Mouse (Mus musculus): ENCODE results near the gene Arfgap3.
A peak's percentile ranks its signal among the peaks of the same experiment; 100 is the strongest.
"Not testable (repeated sequence)": the region's sequence is repeated elsewhere in the genome, so short reads cannot be mapped to it uniquely, and the experiment has no call there.

Arfgap3 gene

DNA sequence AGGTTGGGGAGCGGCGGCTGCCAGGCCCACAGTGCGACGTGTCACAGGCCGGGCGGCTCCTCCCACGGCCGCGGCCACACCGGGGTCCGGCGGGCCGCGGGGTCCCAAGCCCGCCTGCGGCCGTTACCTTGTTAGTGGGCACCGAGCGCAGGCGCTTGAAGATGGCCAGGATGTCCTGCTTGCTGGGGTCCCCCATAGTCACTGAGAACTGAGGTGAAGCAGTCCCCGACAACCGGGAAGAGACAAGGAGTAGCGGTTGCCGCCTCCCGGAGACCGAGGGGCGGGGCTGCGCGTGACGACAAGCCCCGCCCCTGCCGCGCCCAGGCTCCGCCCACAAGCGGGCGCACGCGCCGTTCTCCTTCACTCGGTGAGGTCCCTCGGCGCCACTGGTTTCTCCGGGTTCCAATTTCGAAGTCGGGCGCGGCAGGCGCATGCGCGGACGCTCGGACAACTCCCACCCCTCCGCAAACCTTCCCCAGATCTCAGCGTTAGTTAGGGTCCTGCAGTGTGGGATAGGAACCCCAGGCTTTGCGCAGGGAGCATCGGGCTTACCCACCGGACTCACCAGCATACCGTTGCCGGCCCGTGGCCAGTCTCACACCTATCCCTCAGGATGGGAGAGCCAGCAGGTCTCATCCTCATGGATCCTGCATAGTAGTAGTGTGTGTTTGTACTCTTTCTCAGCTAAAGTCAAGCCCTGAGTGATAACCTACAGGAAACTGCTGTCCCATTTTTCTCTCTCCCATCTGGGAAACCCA is at the start of gene Arfgap3:
Gene Arfgap3, minus strand, starts transcription at position 294 of the 758 bp plus-strand sequence.
- DNase-seq (ENCODE audit: low spot score in 2 of 2), result peak; percentile 91 to 94

DNA sequence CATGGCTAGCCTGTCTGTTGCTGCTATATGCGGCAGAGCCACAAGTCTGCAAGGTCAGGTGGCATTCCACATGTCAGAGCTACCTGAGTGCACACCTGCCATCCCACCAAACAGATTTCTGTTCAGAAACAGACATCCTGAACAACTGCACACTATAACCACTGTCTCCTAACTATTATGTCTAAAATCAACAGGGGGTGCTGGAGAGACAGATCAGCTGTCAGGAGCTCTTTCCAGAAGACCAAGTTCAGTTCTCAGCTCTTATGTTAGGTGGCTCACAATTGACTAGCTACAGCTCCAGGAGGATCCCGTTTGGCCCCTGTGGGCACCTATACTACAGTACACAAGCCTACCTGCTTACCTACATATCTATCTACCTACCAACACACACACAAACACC is 42.7 kb upstream of the Arfgap3 start:
- DNase-seq (ENCODE audit: low spot score in 2 of 2), result no peak

DNA sequence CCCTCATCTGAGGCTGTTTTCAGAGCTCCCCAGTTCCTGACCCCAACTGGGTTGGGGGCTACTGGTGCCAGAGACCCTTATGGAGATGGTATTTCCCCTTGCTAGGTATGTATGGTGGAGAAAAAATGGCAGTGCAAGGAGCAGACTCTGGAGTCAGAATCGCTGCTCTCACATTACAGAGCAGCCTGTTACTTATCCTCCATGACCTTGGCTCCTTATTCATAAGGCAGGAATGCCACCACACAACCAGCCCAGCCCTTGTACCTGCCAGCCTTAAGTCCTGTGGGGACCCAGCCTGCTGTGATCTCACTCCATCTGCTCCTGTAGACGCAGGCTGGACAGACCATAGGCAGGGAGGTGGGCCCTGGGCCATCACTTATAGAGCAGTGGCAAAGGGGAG is 37.9 kb upstream of the Arfgap3 start:
- no peak for DNase-seq (ENCODE audit: low spot score in 2 of 2)

DNA sequence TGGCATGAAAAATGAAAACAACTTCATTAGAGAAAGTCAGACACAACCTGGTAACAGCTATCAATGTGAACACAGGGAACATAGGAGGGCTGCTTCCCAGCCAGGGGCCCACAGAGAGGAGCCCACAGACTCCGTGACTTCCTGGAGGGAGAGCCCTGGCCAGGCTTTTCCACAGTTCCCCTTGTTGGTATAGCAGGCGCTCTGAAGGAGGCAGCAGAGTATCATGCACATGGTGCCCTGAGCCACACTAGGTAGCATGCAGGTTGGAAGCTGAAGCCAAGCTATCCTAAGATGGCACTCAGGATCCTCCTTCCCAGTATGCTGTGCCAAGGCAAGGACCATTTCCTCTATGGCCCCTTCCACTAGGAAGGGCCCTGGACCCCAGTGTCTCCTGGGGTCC is 33.6 kb upstream of the Arfgap3 start:
- DNase-seq (ENCODE audit: low spot score in 2 of 2), result no peak

DNA sequence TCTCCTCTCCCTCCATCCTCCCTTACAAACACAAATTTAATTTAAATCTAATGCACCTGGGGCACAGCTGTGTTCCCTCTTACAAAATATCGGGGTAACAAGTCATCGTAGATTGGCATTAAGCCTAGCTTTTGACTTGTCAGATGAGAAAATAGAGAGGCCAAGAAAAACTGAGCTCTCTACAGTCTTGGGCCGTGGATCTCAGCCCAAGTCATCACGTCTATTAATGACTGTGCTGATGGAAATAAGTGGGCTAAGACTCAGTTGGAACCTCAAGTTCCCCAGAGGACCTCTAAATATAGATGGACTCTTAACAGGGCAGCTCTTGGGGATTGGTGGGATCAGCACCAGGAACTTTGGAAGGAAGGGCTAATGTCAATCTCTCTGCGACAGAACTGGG is 33.1 kb upstream of the Arfgap3 start:
- DNase-seq (ENCODE audit: low spot score in 2 of 2), result no peak

DNA sequence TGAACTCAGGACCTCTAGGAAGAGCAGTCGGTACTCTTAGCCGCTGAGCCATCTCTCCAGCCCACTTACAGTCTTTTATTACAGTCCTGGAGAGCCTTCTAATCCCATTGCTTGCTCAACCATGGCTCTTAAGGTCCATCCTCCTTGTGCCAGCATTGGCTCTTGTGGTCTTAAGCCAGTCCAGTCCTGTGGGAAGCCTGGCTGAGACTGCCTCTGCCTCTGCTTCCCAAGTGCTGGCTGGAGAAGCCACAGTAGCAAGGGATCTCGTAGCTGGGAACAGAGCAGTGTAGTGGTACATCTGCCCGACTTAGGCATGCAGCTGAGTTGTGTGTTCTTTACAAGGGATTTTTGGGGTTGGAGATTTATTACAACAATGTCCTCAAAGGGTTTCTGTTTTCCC is 32.4 kb upstream of the Arfgap3 start:
- no peak for DNase-seq (ENCODE audit: low spot score in 2 of 2)

DNA sequence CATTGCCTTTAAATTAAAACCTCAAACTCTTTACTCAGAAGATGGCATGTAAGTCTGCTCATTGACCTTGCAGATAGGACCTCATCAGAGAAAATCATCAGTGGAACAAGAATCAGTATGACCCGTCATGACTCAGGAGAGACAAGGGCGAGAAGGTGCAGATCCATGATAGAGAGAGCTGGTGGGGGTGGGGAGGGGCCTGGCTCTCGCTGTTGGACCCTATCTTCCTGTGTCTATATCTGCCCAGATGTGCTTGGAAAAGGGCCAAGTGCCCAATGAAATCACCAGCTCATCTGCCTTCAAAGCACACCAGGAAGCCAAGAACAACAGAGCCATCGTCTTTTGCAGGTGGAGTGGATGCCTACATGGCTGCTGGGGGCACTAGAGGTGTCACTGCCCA is 27.1 kb upstream of the Arfgap3 start:
- no peak for DNase-seq (ENCODE audit: low spot score in 2 of 2)

DNA sequence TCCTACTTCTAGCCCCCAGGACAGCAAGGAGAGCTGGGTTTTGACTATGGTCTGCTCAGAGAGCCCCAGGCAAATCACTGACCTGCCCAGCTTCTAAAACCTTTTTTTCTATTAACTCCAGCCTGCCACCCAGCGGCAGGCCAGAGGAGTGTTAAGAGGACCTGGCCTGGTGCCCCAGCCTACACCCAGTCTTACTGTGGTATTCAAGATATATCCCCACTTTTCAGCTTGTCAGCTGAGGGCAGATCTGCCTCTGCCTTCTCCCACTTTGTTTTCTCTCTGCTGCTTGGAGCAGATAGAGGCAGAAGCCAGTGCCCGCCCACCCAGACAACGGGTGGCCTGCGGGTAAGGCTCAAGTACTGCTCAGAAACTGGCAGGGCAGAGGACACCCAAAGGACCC is 25.1 kb upstream of the Arfgap3 start:
- DNase-seq (ENCODE audit: low spot score in 2 of 2), result peak; percentile 68 to 75

DNA sequence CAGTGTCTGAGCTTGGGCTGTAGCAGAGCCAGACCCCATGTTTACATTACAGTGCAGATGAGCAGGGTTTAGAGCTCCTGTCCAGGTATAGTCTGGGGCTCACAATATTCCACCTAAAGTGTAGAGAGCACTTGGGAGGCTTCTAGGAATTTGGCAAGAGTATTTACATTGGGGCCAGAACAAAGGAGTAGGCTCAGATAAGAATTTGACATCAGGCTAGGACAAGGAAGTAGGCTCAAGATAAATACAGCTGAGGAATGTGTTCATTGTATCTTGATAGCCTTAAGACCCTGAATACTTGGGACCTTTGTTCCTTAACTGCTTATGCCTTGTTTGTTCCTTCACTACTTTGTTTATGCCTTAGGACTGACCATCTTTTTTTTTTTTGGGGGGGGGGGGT is 24.0 kb upstream of the Arfgap3 start:
- no peak for DNase-seq (ENCODE audit: low spot score in 2 of 2)

DNA sequence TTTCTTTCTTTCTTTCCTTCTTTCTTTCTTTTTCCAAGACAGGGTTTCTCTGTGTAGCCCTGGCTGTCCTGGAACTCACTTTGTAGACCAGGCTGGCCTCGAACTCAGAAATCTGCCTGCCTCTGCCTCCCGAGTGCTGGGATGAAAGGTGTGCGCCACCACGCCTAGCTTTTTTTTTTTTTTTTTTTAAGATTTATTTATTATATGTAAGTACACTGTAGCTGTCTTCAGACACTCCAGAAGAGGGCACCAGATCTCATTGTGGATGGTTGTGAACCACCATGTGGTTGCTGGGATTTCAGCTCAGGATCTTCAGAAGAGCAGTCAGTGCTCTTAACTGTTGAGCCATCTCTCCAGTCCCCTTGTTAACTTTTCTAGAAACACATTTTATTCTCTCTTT is 18.7 kb upstream of the Arfgap3 start:
- not testable (repeated sequence) for DNase-seq (ENCODE audit: low spot score in 2 of 2)

DNA sequence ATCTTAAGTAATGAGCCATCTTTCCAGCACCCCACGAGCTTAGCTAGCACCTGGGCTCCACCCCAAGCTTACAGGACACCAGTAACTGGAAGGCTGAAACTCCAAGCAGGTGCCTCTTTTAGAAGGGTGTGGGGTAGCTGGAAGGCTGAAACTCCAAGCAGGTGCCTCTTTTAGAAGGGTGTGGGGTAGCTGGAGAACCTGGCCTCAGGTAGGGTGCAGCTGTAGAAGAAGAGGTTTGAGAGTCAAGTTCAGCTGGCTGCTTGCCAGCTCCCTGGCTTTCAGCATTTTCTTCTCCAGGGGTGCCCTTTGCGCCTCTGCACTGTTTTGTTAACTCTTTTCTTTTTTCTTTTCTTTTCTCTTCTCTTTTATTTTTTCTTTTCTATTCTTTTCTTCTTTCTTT is 18.2 kb upstream of the Arfgap3 start:
- DNase-seq (ENCODE audit: low spot score in 2 of 2), result no peak

DNA sequence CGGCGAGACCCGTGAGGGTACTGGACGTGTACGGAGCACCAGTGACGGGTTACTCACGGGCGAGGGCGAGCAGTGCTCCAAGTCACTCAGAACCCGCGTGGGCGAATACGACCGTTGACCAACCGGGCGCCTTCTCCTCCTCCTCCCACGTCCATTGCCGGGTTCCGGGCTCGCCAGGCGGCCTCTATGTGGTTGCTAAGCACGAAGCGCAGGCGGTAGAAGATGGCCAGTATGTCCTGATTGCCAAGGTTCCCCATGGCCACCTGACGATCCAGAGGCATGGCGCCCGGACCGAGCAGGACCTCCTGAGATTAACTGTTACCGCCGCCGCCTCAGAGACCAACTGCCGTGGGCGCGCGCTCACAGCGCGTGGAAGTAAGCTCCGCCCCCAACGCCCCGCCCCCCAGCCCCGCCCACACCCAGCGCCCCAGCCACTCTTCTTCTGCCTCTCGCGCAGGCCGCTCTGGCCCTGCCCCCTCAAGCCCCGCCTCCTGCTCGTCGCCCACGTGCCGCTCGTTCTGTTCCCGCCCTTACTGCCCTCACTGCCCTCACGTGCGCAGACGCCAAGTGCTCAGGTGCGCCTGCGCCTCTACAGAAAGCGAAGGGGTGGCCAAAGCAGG is 17.0 kb upstream of the Arfgap3 start:
- DNase-seq (ENCODE audit: low spot score in 2 of 2), result peak; percentile 50 to 66

DNA sequence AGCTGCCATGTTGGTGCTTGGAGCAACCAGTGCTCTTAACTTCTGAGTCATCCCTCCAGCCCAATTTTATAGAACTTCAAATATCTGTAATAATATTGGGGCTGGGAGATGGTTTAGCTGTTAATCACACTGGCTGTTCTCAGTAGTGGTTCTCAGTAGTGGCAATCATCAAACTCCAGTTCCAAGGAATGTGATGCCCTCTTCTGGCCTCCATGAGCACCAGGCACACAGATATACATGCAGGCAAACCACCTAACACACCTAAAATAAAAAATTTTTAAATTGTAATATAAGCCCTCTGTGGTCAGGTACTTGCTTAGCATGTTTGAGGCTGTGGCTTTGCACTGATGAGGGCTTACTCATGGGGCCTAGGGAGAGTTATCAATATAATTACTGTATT is 15.7 kb upstream of the Arfgap3 start:
- DNase-seq (ENCODE audit: low spot score in 2 of 2), result no peak

DNA sequence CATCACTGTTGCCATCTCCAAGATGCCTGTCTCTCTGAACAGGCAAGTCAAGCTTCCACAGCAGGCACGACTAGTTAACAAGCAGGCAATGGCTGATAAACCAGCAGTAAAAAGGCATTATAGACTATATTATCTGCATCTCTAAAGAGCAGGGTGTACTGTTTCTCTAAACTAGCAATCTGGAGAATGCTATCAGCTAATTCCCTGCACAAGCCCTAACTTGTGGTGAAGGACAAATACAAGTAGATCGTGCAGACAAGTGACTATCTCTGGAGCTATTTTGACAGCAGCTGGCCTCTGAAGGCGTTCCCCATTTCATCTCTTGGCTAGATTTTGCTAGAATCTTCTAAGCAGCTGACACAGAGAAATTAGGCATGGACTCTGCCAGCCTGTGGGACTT is 14.1 kb upstream of the Arfgap3 start:
- no peak for DNase-seq (ENCODE audit: low spot score in 2 of 2)

DNA sequence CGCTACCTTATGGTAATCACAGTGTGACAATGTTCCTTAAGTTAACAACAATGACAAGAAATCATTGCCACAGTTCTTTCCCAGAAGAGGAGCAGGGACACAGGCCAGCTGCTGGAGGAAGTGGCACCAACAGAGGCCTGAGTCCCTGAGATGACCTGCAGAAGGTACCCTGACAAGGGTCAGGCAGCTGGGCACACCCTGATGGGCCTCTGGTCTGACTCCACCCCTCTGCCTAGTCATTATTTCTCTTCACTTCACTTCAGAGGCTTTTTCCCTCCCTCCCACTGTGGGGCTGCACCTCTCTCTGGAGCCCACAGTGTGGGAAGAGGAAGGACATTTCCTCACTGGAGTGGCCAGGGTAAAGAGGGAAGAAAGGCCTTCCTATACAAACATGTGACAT is 12.8 kb upstream of the Arfgap3 start:
- DNase-seq (ENCODE audit: low spot score in 2 of 2), result not testable (repeated sequence)

DNA sequence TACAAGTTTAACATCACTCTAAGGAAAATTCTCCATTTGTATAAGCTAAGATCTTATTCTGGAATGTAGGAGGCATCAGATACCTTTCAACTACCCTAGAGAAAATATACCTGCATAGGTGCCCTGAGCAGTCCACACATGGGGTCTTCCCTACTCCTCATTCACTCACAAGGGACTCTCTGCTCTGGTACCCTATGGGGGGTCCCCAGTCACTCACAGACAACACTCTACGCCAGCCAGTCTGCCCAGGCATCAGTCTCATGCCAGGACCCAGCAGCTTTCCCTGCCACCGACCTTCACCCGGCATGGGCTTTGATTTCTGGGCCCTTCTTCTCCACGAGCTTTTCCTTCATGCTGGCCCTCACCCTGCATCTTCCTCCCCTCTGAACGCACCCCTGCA is 10.9 kb upstream of the Arfgap3 start:
- not testable (repeated sequence) for DNase-seq (ENCODE audit: low spot score in 2 of 2)

DNA sequence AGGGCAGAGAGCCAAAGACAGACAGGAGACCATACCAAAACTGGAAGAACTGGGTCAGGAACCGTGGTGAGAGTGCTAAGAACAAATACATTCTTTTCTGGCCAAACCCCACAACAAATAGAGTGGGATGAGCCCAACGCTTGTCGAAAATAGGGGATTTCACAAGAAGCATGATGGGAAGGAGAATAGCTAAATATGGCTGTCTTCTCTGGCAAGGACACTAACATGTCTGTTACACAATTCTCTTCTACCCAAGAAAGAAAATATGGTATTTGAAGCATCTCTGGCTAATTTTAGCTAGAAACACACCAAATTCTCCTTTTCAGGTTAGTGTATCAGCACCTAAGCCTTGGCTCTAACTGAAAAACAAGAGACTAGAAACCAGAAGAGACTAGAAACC is 10.1 kb upstream of the Arfgap3 start:
- no peak for DNase-seq (ENCODE audit: low spot score in 2 of 2)

DNA sequence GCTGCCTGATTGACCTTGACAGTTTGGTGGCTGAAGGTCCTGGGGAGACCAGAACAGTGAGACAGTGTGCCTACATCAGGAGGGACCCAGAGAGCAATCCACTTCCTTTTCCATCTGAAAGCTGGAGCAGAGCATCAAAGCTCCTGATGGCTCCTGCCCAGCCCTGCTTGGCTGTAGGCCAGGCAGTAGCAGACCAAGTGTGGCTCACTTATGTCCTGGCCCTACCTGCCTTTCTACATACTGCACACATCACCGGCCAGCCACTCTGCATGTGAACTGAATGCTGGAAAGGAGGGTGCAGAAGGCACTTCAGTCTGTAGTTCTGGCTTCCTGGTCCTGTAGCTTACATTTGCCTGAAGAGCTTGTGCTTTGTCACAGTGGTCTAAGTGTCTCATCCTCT is 8.4 kb upstream of the Arfgap3 start:
- DNase-seq (ENCODE audit: low spot score in 2 of 2), result no peak

DNA sequence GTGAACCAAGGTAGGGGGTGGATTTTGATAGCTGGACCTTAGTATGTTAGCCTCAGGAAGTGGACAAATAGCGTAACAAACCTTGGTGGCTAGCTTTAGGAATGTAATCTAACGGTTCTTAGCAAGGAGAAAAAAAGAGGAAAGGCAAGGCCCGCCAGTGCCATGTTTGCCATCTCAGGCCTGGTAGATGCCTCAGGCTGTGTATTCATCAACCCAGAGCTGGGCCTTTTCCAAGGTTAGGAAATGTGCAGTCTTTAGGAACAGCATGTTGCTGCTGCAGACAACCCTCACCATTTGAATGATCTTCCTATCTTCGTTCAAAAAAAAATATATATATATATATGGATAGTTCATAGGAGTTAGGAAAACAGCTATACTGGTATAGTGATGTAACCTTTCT is 1.5 kb upstream of the Arfgap3 start:
- DNase-seq (ENCODE audit: low spot score in 2 of 2), result no peak

DNA sequence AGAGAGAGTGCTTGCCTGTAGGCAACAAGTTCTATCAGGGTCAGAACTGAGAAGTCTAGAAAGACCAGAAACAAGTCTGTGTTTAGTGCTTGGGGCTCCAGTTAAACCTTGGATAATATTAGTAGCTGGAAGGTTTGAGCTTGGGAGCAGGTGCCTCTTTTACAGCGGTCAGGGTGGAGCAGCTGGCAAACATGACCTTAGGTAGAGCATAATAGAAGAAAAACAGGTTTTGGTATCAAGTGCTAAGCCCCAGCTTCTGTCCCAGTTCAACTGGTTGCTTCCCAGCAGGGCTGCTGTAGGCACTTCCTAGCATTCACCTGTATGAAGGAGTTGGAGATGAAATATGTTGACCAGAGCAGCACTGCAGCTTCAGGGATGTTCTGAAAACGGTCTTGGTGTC is 812 bp upstream of the Arfgap3 start:
- no peak for DNase-seq (ENCODE audit: low spot score in 2 of 2)

DNA sequence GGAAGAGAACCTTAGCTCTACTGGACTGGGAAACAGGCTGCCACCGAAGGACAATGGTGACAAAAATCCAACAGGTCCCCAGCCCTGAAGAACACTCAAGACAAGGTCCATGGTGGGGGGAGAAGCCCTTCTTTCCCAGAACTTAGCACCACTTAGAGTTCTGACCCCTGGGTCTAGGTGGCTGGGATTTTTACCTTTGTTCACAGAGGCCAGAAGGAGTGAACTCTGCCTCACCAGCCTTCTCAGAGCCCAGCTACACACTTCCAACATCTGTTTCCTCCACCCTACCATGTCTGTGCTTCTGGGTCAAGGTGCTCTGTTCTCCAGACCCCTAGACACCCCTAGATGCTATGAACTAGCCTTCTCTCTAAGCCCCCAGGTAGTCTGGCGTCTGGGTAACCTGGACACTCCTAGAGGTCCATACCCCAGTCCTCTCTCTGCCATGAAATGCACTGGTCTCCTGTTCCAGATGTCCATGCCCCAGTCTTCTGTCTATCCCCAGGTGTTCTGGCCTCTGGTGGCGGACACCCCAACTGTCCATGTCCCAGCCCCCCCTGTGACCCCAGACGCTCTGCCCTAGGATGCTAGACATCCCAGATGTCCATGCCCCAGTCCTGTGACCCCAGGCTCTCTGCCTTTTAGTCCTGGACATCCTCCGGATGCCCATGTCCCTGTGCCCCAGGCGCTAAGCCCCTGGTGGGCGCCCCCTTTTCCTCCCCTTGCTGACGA is 658 bp downstream of the Arfgap3 start:
- no peak for DNase-seq (ENCODE audit: low spot score in 2 of 2)

DNA sequence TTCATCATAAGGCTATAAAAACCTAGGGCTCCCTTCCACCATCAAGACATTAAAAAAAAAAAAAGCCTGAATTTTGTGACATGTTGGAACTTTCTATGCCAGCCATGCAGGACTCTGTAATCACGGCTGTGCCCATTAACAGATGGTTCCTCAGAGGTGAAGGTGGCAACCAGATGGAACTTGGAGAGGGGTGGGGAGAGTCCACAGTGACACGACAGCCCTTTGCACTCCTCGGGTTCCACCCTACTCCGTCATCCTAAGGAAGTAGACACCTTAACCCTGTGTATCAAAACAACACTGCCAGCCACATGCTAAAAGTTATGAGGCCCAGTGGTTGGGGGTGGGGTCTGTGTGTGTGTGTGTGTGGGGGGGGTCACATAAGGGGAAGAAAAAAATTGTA is 1.3 kb downstream of the Arfgap3 start:
- DNase-seq (ENCODE audit: low spot score in 2 of 2), result no peak

DNA sequence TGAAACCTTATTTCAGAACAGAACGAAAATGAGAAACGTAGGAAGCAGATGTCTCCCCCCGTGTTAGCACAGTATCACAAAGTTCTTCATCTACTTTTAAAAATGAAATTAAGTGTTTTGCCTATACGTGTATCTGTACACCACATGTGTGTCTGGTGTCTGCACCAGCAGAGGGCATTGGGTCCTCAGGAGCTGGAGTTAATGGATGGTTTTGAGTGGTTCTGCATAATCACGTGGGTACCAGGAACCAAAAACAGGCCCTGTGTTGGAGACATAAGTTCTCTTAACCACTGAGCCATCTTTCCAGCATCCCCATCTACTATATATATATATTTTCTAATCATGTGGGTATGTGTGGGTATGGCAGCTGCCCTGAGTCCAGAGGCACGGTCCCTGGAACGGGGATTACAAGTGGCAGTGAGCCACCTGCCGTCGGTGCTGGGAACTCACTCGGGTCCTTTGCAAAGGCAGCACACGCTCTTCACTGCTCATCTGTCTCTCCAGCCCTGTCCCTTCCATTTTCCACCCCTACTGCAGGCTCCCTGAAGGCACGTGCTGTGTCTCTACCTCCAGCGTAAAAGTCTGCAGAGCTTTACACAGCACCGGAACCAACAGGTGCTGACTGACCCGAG is 4.0 kb downstream of the Arfgap3 start:
- no peak for DNase-seq (ENCODE audit: low spot score in 2 of 2)

All from spleen, postnatal 14 days (tissue).